Mouse (Mus musculus) liver, postnatal 0 days (tissue): ENCODE results near the gene Peli2. TPM values are rescaled to one million over a fixed set of nuclear protein-coding genes. Genes with fewer than 3 reads are reported as not detected.
A peak's percentile ranks its signal among the peaks of the same experiment; 100 is the strongest.
"Not testable (repeated sequence)": the region's sequence is repeated elsewhere in the genome, so short reads cannot be mapped to it uniquely, and the experiment has no call there.

Experiments
- ATAC-seq: fragments of 200-750 bp; cut with Nextera tagmentation; 2 replicates; pipeline ENCODE4 v1.8.0; 2017; ENCODE audit warnings: mild to moderate bottlenecking, moderate library complexity
- DNase-seq: peaks from one replicate; pipeline ENCODE4 v3.0.0-alpha.2; 2016
- H3K27ac ChIP-seq: fragments of 300-500 bp; sonication (generic); 2 replicates; pipeline ENCODE4 v1.5.1; 2014; ENCODE audit warnings: antibody characterized with exemption, moderate library complexity, mild to moderate bottlenecking, low read depth
- H3K27me3 ChIP-seq: fragments of 300-500 bp; sonication (generic); 2 replicates; pipeline ENCODE4 v1.6.1; 2014; ENCODE audit warnings: low read length, control low read depth, mixed read lengths; ENCODE audit not compliant: insufficient read depth
- H3K36me3 ChIP-seq: fragments of 300-500 bp; sonication (generic); replicated peaks from 2 replicates; pipeline ENCODE4 v1.6.1; 2014; ENCODE audit warnings: mild to moderate bottlenecking, control low read depth, low read length, moderate library complexity, mixed read lengths; ENCODE audit not compliant: insufficient read depth
- H3K4me1 ChIP-seq: fragments of 300-500 bp; sonication (generic); 2 replicates; pipeline ENCODE4 v1.6.1; 2014; ENCODE audit warnings: antibody characterized with exemption, mild to moderate bottlenecking, control low read depth; ENCODE audit not compliant: insufficient read depth
- H3K4me2 ChIP-seq: fragments of 300-500 bp; sonication (generic); 2 replicates; pipeline ENCODE4 v1.6.1; 2014; ENCODE audit warnings: low read depth, mild to moderate bottlenecking, low read length, moderate library complexity, mixed read lengths
- H3K4me3 ChIP-seq: fragments of 300-500 bp; sonication (generic); 2 replicates; pipeline ENCODE4 v1.5.1; 2014; ENCODE audit warnings: low read depth, low read length
- H3K9ac ChIP-seq: fragments of 300-500 bp; sonication (generic); replicated peaks from 2 replicates; pipeline ENCODE4 v1.6.1; 2014; ENCODE audit warnings: mild to moderate bottlenecking, moderate library complexity
- H3K9me3 ChIP-seq: fragments of 300-500 bp; sonication (generic); 2 replicates; pipeline ENCODE4 v1.6.1; 2016; ENCODE audit warnings: mild to moderate bottlenecking, control low read depth, low read length, mixed read lengths
- CTCF ChIP-seq: sonication (generic); IDR thresholded peaks from 2 replicates; pipeline ENCODE4 v1.5.1; 2016; ENCODE audit warnings: antibody characterized with exemption, low read depth
- EP300 ChIP-seq: IDR thresholded peaks from 2 replicates; pipeline ENCODE4 v1.6.1; 2016; ENCODE audit warnings: antibody characterized with exemption, low read depth, mild to moderate bottlenecking
- WGBS: fragments of 180-500 bp; shearing (Covaris S2); extraction: QIAGEN DNeasy Blood & Tissue Kit; methylation state at CpG from one replicate; pipeline ENCODE4 v1.1.7; 2014; ENCODE audit not compliant: insufficient replicate concordance; 5-methylcytosine and 5-hydroxymethylcytosine counted together
- polyA plus RNA-seq: library from polyadenylated mRNA; unstranded; fragments of >200 nt; fragmentation: Nextera tagmentation; extraction: Ambion mirVana; gene quantifications from 2 replicates; pipeline ENCODE4 v1.2.1, GENCODE M21; 2015

The Peli2 gene
- 1.5 and 2.8 TPM in 2 replicates for polyA plus RNA-seq

- under 1% methylated on average over 62 of the region's 117 CpGs for WGBS
- peak; percentile 68 for DNase-seq
Observed at GRCm38 (mm10) chr14:48120752-48121528, at the start of gene Peli2. TSS of gene Peli2 (plus strand) at chr14:48120823.

GRCm38 (mm10) chr14:48072104-48072503 is 48.5 kb upstream of the Peli2 start:
- Histone ChIP-seq H3K27ac (peak overlapping the region; percentile 74), H3K4me2 (no peak overlapping the region), H3K4me3 (no peak overlapping the region), H3K4me1 (0 out of 2 replicates have a peak, but pooled peaks cover 6% of the 10 kb centered on the region), H3K9me3 (no peaks in the 10 kb centered on the region), H3K9ac (no peak overlapping the region), H3K27me3 (no peaks in the 10 kb centered on the region), H3K36me3 (no peaks in the 10 kb centered on the region)
- no peak for DNase-seq
- 44% methylated on average over 4 of the region's 4 CpGs for WGBS
- TF ChIP-seq EP300 (no peak), CTCF (no peak)
- ATAC-seq = peak; percentile 95

More at GRCm38 (mm10) chr14:48120752-48121528, at the start of gene Peli2:
- Histone ChIP-seq H3K4me2 (peak within 1 kb of the TSS; percentile 86), H3K27ac (peak within 1 kb of the TSS; percentile 86), H3K4me3 (peak within 1 kb of the TSS; percentile 75), H3K4me1 (peaks cover 6% of the 10 kb centered on the region; the same call in 1 of the 2 replicates), H3K27me3 (0 out of 2 replicates have a peak, but pooled peaks cover 2% of the 10 kb centered on the region), H3K9ac (peak within 1 kb of the TSS; percentile 72), H3K36me3 (no peaks in the 10 kb centered on the region), H3K9me3 (no peaks in the 10 kb centered on the region)
- TF ChIP-seq CTCF = peak; percentile 32; the same call in 1 of the 2 replicates
- TF ChIP-seq EP300 = no peak
- peak; percentile 84 for ATAC-seq

GRCm38 (mm10) chr14:48073247-48074161 is 47.1 kb upstream of the Peli2 start:
- Histone ChIP-seq H3K9ac (no peak overlapping the region), H3K4me3 (no peak overlapping the region), H3K4me2 (no peak overlapping the region), H3K27me3 (no peaks in the 10 kb centered on the region), H3K4me1 (0 out of 2 replicates have a peak, but pooled peaks cover 6% of the 10 kb centered on the region), H3K9me3 (no peaks in the 10 kb centered on the region), H3K36me3 (no peaks in the 10 kb centered on the region), H3K27ac (0 out of 2 replicates have a peak overlapping the region, but pooled peaks have one; percentile 11)
- WGBS = 39% methylated on average over 24 of the region's 24 CpGs
- no peak for TF ChIP-seq CTCF
- TF ChIP-seq EP300 = no peak
- DNase-seq (peak; percentile 24), ATAC-seq (peak; percentile 54)

- H3K27me3 ChIP-seq, H3K4me2 ChIP-seq, H3K4me3 ChIP-seq, DNase-seq, ATAC-seq, H3K4me1 ChIP-seq, H3K36me3 ChIP-seq, H3K27ac ChIP-seq, H3K9me3 ChIP-seq, H3K9ac ChIP-seq: not testable (repeated sequence)
- 86% methylated on average over 17 of the region's 17 CpGs for WGBS
Observed at GRCm38 (mm10) chr14:48079574-48079973, 41.0 kb upstream of the Peli2 start.

- H3K36me3 ChIP-seq = no peaks in the 10 kb centered on the region
- H3K4me2 ChIP-seq = no peak overlapping the region
- no peaks in the 10 kb centered on the region for H3K9me3 ChIP-seq
- H3K4me1 ChIP-seq = no peaks in the 10 kb centered on the region
- DNase-seq = no peak
- no peak overlapping the region for H3K4me3 ChIP-seq
- no peaks in the 10 kb centered on the region for H3K27me3 ChIP-seq
- H3K27ac ChIP-seq = no peak overlapping the region
- 40% methylated on average over 14 of the region's 14 CpGs for WGBS
- no peak overlapping the region for H3K9ac ChIP-seq
- TF ChIP-seq EP300 = no peak
- no peak for TF ChIP-seq CTCF
- no peak for ATAC-seq
Observed at GRCm38 (mm10) chr14:48083836-48084812, 36.5 kb upstream of the Peli2 start.
